Mouse (Mus musculus) lung, postnatal 0 days (tissue): Measurements from ENCODE around the gene Cox6b2.

Experiments used
- CTCF ChIP-seq: IDR thresholded peaks from 2 replicates; pipeline ENCODE4 v1.5.1; 2016; ENCODE audit warnings: antibody characterized with exemption, mild to moderate bottlenecking
- EP300 ChIP-seq: IDR thresholded peaks from 2 replicates; pipeline ENCODE4 v1.6.1; 2016; ENCODE audit warnings: antibody characterized with exemption, mild to moderate bottlenecking, control low read depth

- TF ChIP-seq EP300 (no peak), CTCF (no peak)
These were observed 33.6 kb downstream of the Cox6b2 start for GRCm38 (mm10) chr7:4719276-4719675.
